Mouse (Mus musculus) layer of hippocampus, adult 9-11 months (tissue): Measurements from ENCODE around the gene Wdr25.
"Not testable (repeated sequence)": the region's sequence is repeated elsewhere in the genome, so short reads cannot be mapped to it uniquely, and the experiment has no call there.

Source experiments
- DNase-seq: peaks from one replicate; pipeline ENCODE4 v3.0.0; 2022

Wdr25 gene

GRCm38 (mm10) chr12:108892989-108893714 is at the start of gene Wdr25:
Gene Wdr25, plus strand, starts transcription at chr12:108893631.
- DNase-seq = no peak

- DNase-seq = not testable (repeated sequence)
Observed at GRCm38 (mm10) chr12:108848033-108848432, 45.4 kb upstream of the Wdr25 start.

- no peak for DNase-seq
Observed at GRCm38 (mm10) chr12:108849488-108850022, 43.9 kb upstream of the Wdr25 start.

- no peak for DNase-seq
Observed at GRCm38 (mm10) chr12:108850129-108850528, 43.3 kb upstream of the Wdr25 start.

- no peak for DNase-seq
Observed at GRCm38 (mm10) chr12:108850886-108851285, 42.5 kb upstream of the Wdr25 start.

GRCm38 (mm10) chr12:108852822-108853221 is 40.6 kb upstream of the Wdr25 start:
- no peak for DNase-seq

GRCm38 (mm10) chr12:108855081-108855480 is 38.4 kb upstream of the Wdr25 start:
- DNase-seq = no peak

GRCm38 (mm10) chr12:108856186-108856585 is 37.2 kb upstream of the Wdr25 start:
- no peak for DNase-seq

GRCm38 (mm10) chr12:108857109-108857508 is 36.3 kb upstream of the Wdr25 start:
- no peak for DNase-seq

GRCm38 (mm10) chr12:108857589-108858184 is 35.7 kb upstream of the Wdr25 start:
- DNase-seq = no peak

- DNase-seq = no peak
Observed at GRCm38 (mm10) chr12:108858486-108858885, 34.9 kb upstream of the Wdr25 start.

GRCm38 (mm10) chr12:108865007-108865494 is 28.4 kb upstream of the Wdr25 start:
- no peak for DNase-seq

- no peak for DNase-seq
Observed at GRCm38 (mm10) chr12:108869575-108869974, 23.9 kb upstream of the Wdr25 start.

- DNase-seq = no peak
Observed at GRCm38 (mm10) chr12:108873122-108873521, 20.3 kb upstream of the Wdr25 start.

GRCm38 (mm10) chr12:108879138-108879537 is 14.3 kb upstream of the Wdr25 start:
- no peak for DNase-seq

GRCm38 (mm10) chr12:108880606-108881005 is 12.8 kb upstream of the Wdr25 start:
- DNase-seq = no peak

GRCm38 (mm10) chr12:108881192-108881591 is 12.2 kb upstream of the Wdr25 start:
- DNase-seq = no peak

GRCm38 (mm10) chr12:108882776-108883175 is 10.7 kb upstream of the Wdr25 start:
- DNase-seq = no peak

GRCm38 (mm10) chr12:108885906-108886305 is 7.5 kb upstream of the Wdr25 start:
- no peak for DNase-seq

GRCm38 (mm10) chr12:108887077-108887476 is 6.4 kb upstream of the Wdr25 start:
- DNase-seq = no peak

GRCm38 (mm10) chr12:108888632-108889031 is 4.8 kb upstream of the Wdr25 start:
- no peak for DNase-seq

GRCm38 (mm10) chr12:108893715-108894431 is 442 bp downstream of the Wdr25 start, which contains the start of gene Wars:
Gene Wars, minus strand, starts transcription at chr12:108894174.
- DNase-seq = peak; percentile 95

GRCm38 (mm10) chr12:108894432-108894816 is 993 bp downstream of the Wdr25 start:
- DNase-seq = no peak
